Mouse (Mus musculus): ENCODE measurements at regions not wholly inside any gene's neighbourhood (a gene's known extent, or its start where the extent isn't known, plus 50 kb on each side); places are given as distances from the start of the nearest gene placed in this dataset.

GRCm38 (mm10) chr14:104002421-104002820 is 158.2 kb upstream of the Ednrb start:
- no peak for TF ChIP-seq POLR2A (IDR thresholded peaks at IDR 0.05; ENCODE audit: borderline replicate concordance, extremely low read depth, low read depth, low read length)
- no peak for TF ChIP-seq CTCF (IDR thresholded peaks at IDR 0.05; ENCODE audit: insufficient read depth, low read length)
